10 mouse cellular contexts compared by ENCODE assay signal in the genomic region with DNA sequence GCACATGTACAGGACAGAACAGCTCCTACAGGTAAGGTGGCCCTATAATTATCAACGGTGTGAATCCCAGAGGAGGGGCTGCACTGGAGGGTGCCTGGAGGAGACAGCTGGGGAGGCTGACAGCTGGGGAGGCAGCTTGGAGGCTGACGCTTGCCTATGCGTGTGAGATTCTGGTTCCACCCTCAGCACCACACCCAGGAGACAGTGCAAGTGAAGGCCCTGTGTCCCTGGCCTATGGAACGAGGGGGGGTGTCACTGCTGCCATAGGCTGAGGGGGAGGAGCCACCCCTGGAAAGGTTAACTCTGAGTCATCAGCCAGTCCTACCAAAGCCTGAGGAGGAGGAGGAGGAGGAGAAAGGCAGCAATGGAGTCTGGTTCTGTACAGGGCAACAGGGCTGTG. TPM values are rescaled to one million over a fixed set of nuclear protein-coding genes. Genes with fewer than 3 reads are reported as not detected.
A peak's percentile ranks its signal among the peaks of the same experiment; 100 is the strongest.
DNase-seq lines count a peak whose midpoint lies in the region; ATAC-seq and TF ChIP-seq lines count a peak whose summit lies in the region.
"Had no signal": no experiment of that assay in that cellular context is flagged by ENCODE, and none has a peak within 500 bp of the region (broad histone marks: within the 10 kb centered on the region; RNA-seq: fewer than 3 reads in every experiment).

No protein-coding gene starts in this region.

- H3K36me3 ChIP-seq in kidney, embryonic 16.5 days (ENCODE audit: insufficient read depth, low read length) = peaks cover 19% of the 10 kb centered on the region; the same call in 1 of the 2 replicates
- H3K36me3 ChIP-seq in kidney, embryonic 14.5 days (ENCODE audit: control insufficient read depth, insufficient read depth, low read length) = peaks cover 43% of the 10 kb centered on the region
- H3K36me3 ChIP-seq in forebrain, embryonic 15.5 days = 0 out of 2 replicates have a peak, but pooled peaks cover 4% of the 10 kb centered on the region
- peaks cover 75% of the 10 kb centered on the region for H3K36me3 ChIP-seq in forebrain, embryonic 10.5 days (replicated peaks)

- 21% methylated on average over 4 of the region's 4 CpGs for WGBS in cerebellum, adult 2 months
- WGBS in kidney, embryonic 16.5 days = 61% methylated on average over 4 of the region's 4 CpGs
- 70% methylated on average over 4 of the region's 4 CpGs for WGBS in kidney, embryonic 14.5 days
- 75% methylated on average over 4 of the region's 4 CpGs for WGBS in forebrain, embryonic 15.5 days
- 85% methylated on average over 4 of the region's 4 CpGs for WGBS in forebrain, embryonic 10.5 days

- no peak for ATAC-seq in kidney, embryonic 16.5 days (ENCODE audit: low FRiP score, low TSS enrichment)
- ATAC-seq in kidney, embryonic 14.5 days (ENCODE audit: low FRiP score, low TSS enrichment) = no peak
- ATAC-seq in forebrain, embryonic 15.5 days (replicated peaks) = no peak
- ATAC-seq: midbrain, embryonic 15.5 days had no signal

- H3K9ac ChIP-seq in kidney, embryonic 16.5 days (replicated peaks; ENCODE audit: low read length) = no peak overlapping the region
- H3K9ac ChIP-seq in kidney, embryonic 14.5 days (ENCODE audit: low read depth, low read length) = no peak overlapping the region
- H3K9ac ChIP-seq in forebrain, embryonic 15.5 days (replicated peaks) = no peak overlapping the region
- H3K9ac ChIP-seq: embryonic facial prominence, embryonic 13.5 days; midbrain, embryonic 15.5 days had no signal

- TF ChIP-seq POLR2A in cerebellum, adult 2 months (IDR thresholded peaks at IDR 0.05; ENCODE audit: borderline replicate concordance, insufficient read depth, low read length) = no peak

- H3K27me3 ChIP-seq in cerebellum, adult 2 months (ENCODE audit: control insufficient read depth, insufficient read depth, low read length) = no peaks in the 10 kb centered on the region
- no peaks in the 10 kb centered on the region for H3K27me3 ChIP-seq in kidney, embryonic 16.5 days (ENCODE audit: insufficient read depth, low read length)
- H3K27me3 ChIP-seq in kidney, embryonic 14.5 days (ENCODE audit: control insufficient read depth, insufficient read depth, low read length) = no peaks in the 10 kb centered on the region
- no peaks in the 10 kb centered on the region for H3K27me3 ChIP-seq in forebrain, embryonic 15.5 days
- no peaks in the 10 kb centered on the region for H3K27me3 ChIP-seq in forebrain, embryonic 10.5 days (ENCODE audit: poor library complexity, severe bottlenecking)
- H3K27me3 ChIP-seq: embryonic facial prominence, embryonic 13.5 days; midbrain, embryonic 15.5 days had no signal

- H3K9me3 ChIP-seq in kidney, embryonic 16.5 days (ENCODE audit: low read length) = no peaks in the 10 kb centered on the region
- H3K9me3 ChIP-seq in kidney, embryonic 14.5 days (ENCODE audit: control insufficient read depth, low read length) = no peaks in the 10 kb centered on the region
- H3K9me3 ChIP-seq in forebrain, embryonic 15.5 days = no peaks in the 10 kb centered on the region
- no peaks in the 10 kb centered on the region for H3K9me3 ChIP-seq in forebrain, embryonic 10.5 days
- H3K9me3 ChIP-seq: embryonic facial prominence, embryonic 13.5 days; midbrain, embryonic 15.5 days had no signal

- no peak overlapping the region for H3K4me2 ChIP-seq in kidney, embryonic 16.5 days (replicated peaks; ENCODE audit: low read depth, low read length)
- no peak overlapping the region for H3K4me2 ChIP-seq in kidney, embryonic 14.5 days (replicated peaks; ENCODE audit: low read depth, low read length)
- H3K4me2 ChIP-seq in forebrain, embryonic 15.5 days (replicated peaks) = no peak overlapping the region
- H3K4me2 ChIP-seq: embryonic facial prominence, embryonic 13.5 days; midbrain, embryonic 15.5 days had no signal

- H3K27ac ChIP-seq in cerebellum, adult 2 months (ENCODE audit: insufficient read depth, low read length) = peak overlapping the region; percentile 85
- 0 out of 2 replicates have a peak overlapping the region, but pooled peaks have one; percentile 6 for H3K27ac ChIP-seq in kidney, embryonic 16.5 days (ENCODE audit: low read length)
- H3K27ac ChIP-seq in kidney, embryonic 14.5 days (ENCODE audit: low read depth, low read length) = no peak overlapping the region
- no peak overlapping the region for H3K27ac ChIP-seq in forebrain, embryonic 15.5 days (replicated peaks)
- no peak overlapping the region for H3K27ac ChIP-seq in forebrain, embryonic 10.5 days
- H3K27ac ChIP-seq: embryonic facial prominence, embryonic 13.5 days; midbrain, embryonic 15.5 days had no signal

- TF ChIP-seq CTCF in cerebellum, adult 2 months (IDR thresholded peaks at IDR 0.05; ENCODE audit: borderline replicate concordance, insufficient read depth, low read depth, low read length) = no peak

- H3K4me3 ChIP-seq in cerebellum, adult 2 months (replicated peaks; ENCODE audit: insufficient read depth, low read depth, low read length) = no peak overlapping the region
- H3K4me3 ChIP-seq in kidney, embryonic 16.5 days (ENCODE audit: low read length) = no peak overlapping the region
- no peak overlapping the region for H3K4me3 ChIP-seq in kidney, embryonic 14.5 days (ENCODE audit: low read length)
- no peak overlapping the region for H3K4me3 ChIP-seq in forebrain, embryonic 15.5 days
- H3K4me3 ChIP-seq in forebrain, embryonic 10.5 days = no peak overlapping the region
- H3K4me3 ChIP-seq: embryonic facial prominence, embryonic 13.5 days; midbrain, embryonic 15.5 days had no signal

- DNase-seq in cerebellum, adult 2 months = peak in 1 of 2 experiments; percentile 52
- DNase-seq in cerebellum, adult 8-10 months = no peak
- peak; percentile 17 for DNase-seq in ES-CJ7 (ENCODE audit: low read depth, low spot score)
- DNase-seq in brain, adult 2 months (ENCODE audit: low read depth, low spot score) = peak; percentile 83
- DNase-seq in forebrain, embryonic 10.5 days (ENCODE audit: extremely low spot score, low spot score) = no peak

- H3K4me1 ChIP-seq in cerebellum, adult 2 months (ENCODE audit: control insufficient read depth, insufficient read depth, low read length) = peaks cover 70% of the 10 kb centered on the region
- peaks cover 30% of the 10 kb centered on the region for H3K4me1 ChIP-seq in kidney, embryonic 16.5 days (ENCODE audit: insufficient read depth, low read length)
- H3K4me1 ChIP-seq in kidney, embryonic 14.5 days (ENCODE audit: control insufficient read depth, insufficient read depth, low read length) = 0 out of 2 replicates have a peak, but pooled peaks cover 3% of the 10 kb centered on the region
- peaks cover 39% of the 10 kb centered on the region for H3K4me1 ChIP-seq in forebrain, embryonic 15.5 days
- H3K4me1 ChIP-seq in forebrain, embryonic 10.5 days = peaks cover 30% of the 10 kb centered on the region
- H3K4me1 ChIP-seq: embryonic facial prominence, embryonic 13.5 days had no signal

RNA-seq across cellular contexts. Expression of a gene that starts 40.0 kb away (rescaled TPM):
- polyA plus RNA-seq in cerebellum, adult 2 months (2012; rRNA removed) = 95.4 and 102 TPM in 2 replicates
- 20.9 and 23.9 TPM in 2 replicates for polyA plus RNA-seq in kidney, embryonic 16.5 days (2015; fragmentation: Nextera tagmentation; extraction: Ambion mirVana)
- 10.1 and 12.3 TPM in 2 replicates for polyA plus RNA-seq in kidney, embryonic 14.5 days (2014; fragmentation: Nextera tagmentation; extraction: Ambion mirVana)
- polyA plus RNA-seq in forebrain, embryonic 15.5 days (2015; fragmentation: Nextera tagmentation; extraction: Ambion mirVana) = 9.9 and 10.6 TPM in 2 replicates
- 0.52 and 0.92 TPM in 2 replicates for polyA plus RNA-seq in forebrain, embryonic 10.5 days (2016; fragmentation: Nextera tagmentation; extraction: Ambion mirVana)

Comparison
In these comparisons a context has a peak if more than half of its experiments do, and no peak if none do; other contexts are left out.
1. H3K27ac ChIP-seq: peak in cerebellum, adult 2 months (single experiment) and kidney, embryonic 16.5 days (single experiment); none in kidney, embryonic 14.5 days (single experiment), forebrain, embryonic 15.5 days (single experiment) and forebrain, embryonic 10.5 days (single experiment).
2. DNase-seq: peak in ES-CJ7 (single experiment) and brain, adult 2 months (single experiment); none in cerebellum, adult 8-10 months (single experiment) and forebrain, embryonic 10.5 days (single experiment).